Mouse (Mus musculus) MEL (cell line): ENCODE measurements around the gene Rcan2. TPM values are rescaled to one million over a fixed set of nuclear protein-coding genes. Genes with fewer than 3 reads are reported as not detected.

Experiments
- DNase-seq: peaks from one replicate; pipeline ENCODE4 v3.0.0; 2011; ENCODE audit warnings: low read depth, low spot score
- H3K27ac ChIP-seq: 2 replicates; pipeline ENCODE4 v1.5.1; 2012; ENCODE audit warnings: low read depth, mild to moderate bottlenecking, control low read depth, low read length, moderate library complexity; ENCODE audit not compliant: control insufficient read depth
- H3K27me3 ChIP-seq, 2 experiments: fragments of 150-350 bp in 1 of 2; sonication (generic) in 1 of 2; 2 replicates each; pipeline ENCODE4 v1.6.1; 2012; ENCODE audit warnings: low read length in 2 of 2, mild to moderate bottlenecking in 2 of 2, improper control_type of control experiment in 1 of 2, moderate library complexity in 1 of 2; ENCODE audit not compliant: insufficient read depth in 2 of 2, control insufficient read depth in 1 of 2
- H3K36me3 ChIP-seq, 2 experiments: 2 replicates each; pipeline ENCODE4 v1.6.1; 2012 to 2014; ENCODE audit warnings: low read length in 2 of 2, improper control_type of control experiment in 1 of 2, inconsistent platforms in 1 of 2, mild to moderate bottlenecking in 1 of 2; ENCODE audit not compliant: insufficient read depth in 2 of 2, control insufficient read depth in 1 of 2
- H3K4me1 ChIP-seq, 2 experiments: fragments of 150-350 bp in 1 of 2; sonication (generic) in 1 of 2; 2 replicates each; pipeline ENCODE4 v1.6.1; 2012; ENCODE audit warnings: low read length in 2 of 2, improper control_type of control experiment in 1 of 2, mild to moderate bottlenecking in 1 of 2; ENCODE audit not compliant: insufficient read depth in 2 of 2, control insufficient read depth in 1 of 2
- H3K4me3 ChIP-seq, 2 experiments: fragments of 150-350 bp in 1 of 2; sonication (generic) in 1 of 2; 2 replicates each; pipeline ENCODE4 v1.5.1; 2012; ENCODE audit warnings: low read depth in 2 of 2, low read length in 2 of 2, mild to moderate bottlenecking in 2 of 2, moderate library complexity in 2 of 2, control low read depth in 1 of 2, improper control_type of control experiment in 1 of 2; ENCODE audit not compliant: control insufficient read depth in 1 of 2, insufficient read depth in 1 of 2
- H3K79me2 ChIP-seq: 2 replicates; pipeline ENCODE4 v1.6.1; 2012; ENCODE audit warnings: mild to moderate bottlenecking, low read length, moderate library complexity; ENCODE audit not compliant: control insufficient read depth, poor library complexity, insufficient read depth
- H3K9ac ChIP-seq: 2 replicates; pipeline ENCODE4 v1.6.1; 2012; ENCODE audit warnings: low read depth, mild to moderate bottlenecking, control low read depth, low read length, moderate library complexity; ENCODE audit not compliant: control insufficient read depth, poor library complexity, severe bottlenecking
- H3K9me3 ChIP-seq: fragments of 150-350 bp; sonication (generic); replicated peaks from 2 replicates; pipeline ENCODE4 v1.6.1; 2012; ENCODE audit warnings: mild to moderate bottlenecking, low read length, improper control_type of control experiment, moderate library complexity; ENCODE audit not compliant: insufficient read depth
- BHLHE40 ChIP-seq: IDR thresholded peaks from 2 replicates; pipeline ENCODE4 v1.6.1; 2012; ENCODE audit warnings: low read depth, mild to moderate bottlenecking, inconsistent platforms, low read length, improper control_type of control experiment, borderline replicate concordance
- CHD1 ChIP-seq: IDR thresholded peaks from 2 replicates; pipeline ENCODE4 v1.6.1; 2012; ENCODE audit warnings: low read depth, mild to moderate bottlenecking, inconsistent platforms, low read length, improper control_type of control experiment
- ELF1 ChIP-seq: IDR thresholded peaks from 2 replicates; pipeline ENCODE4 v1.6.1; 2014; ENCODE audit warnings: low read depth, mild to moderate bottlenecking, inconsistent platforms, low read length, improper control_type of control experiment, moderate library complexity
- EP300 ChIP-seq, 2 experiments: IDR thresholded peaks; 2 replicates each; pipeline ENCODE4 v1.6.1; 2011; ENCODE audit warnings: improper control_type of control experiment in 2 of 2, low read length in 2 of 2, low read depth in 1 of 2, mild to moderate bottlenecking in 1 of 2
- GABPA ChIP-seq: IDR thresholded peaks from 2 replicates; pipeline ENCODE4 v1.6.1; 2012; ENCODE audit warnings: low read depth, mild to moderate bottlenecking, inconsistent platforms, low read length, improper control_type of control experiment, moderate library complexity
- GATA1 ChIP-seq: IDR thresholded peaks from 2 replicates; pipeline ENCODE4 v1.6.1; 2011; ENCODE audit warnings: low read depth, low read length, improper control_type of control experiment
- HCFC1 ChIP-seq: IDR thresholded peaks from 2 replicates; pipeline ENCODE4 v1.6.1; 2012; ENCODE audit warnings: low read depth, mild to moderate bottlenecking, inconsistent platforms, low read length, improper control_type of control experiment, moderate library complexity
- KAT2A ChIP-seq: conservative IDR thresholded peaks from 2 replicates; pipeline ENCODE4 v1.6.1; 2012; ENCODE audit warnings: low read depth, low read length, improper control_type of control experiment, inconsistent platforms
- MXI1 ChIP-seq: IDR thresholded peaks from 2 replicates; pipeline ENCODE4 v1.6.1; 2011; ENCODE audit warnings: mild to moderate bottlenecking, low read depth, low read length, improper control_type of control experiment
- TCF12 ChIP-seq: IDR thresholded peaks from 2 replicates; pipeline ENCODE4 v1.6.1; 2014; ENCODE audit warnings: low read depth, mild to moderate bottlenecking, inconsistent platforms, low read length, improper control_type of control experiment, moderate library complexity
- UBTF ChIP-seq: IDR thresholded peaks from 2 replicates; pipeline ENCODE4 v1.6.1; 2012; ENCODE audit warnings: low read depth, mild to moderate bottlenecking, inconsistent platforms, low read length, improper control_type of control experiment, moderate library complexity, borderline replicate concordance; ENCODE audit not compliant: insufficient read depth
- USF2 ChIP-seq, 2 experiments: IDR thresholded peaks; 2 replicates each; pipeline ENCODE4 v1.6.1; 2011 to 2012; ENCODE audit warnings: improper control_type of control experiment in 2 of 2, low read length in 2 of 2, borderline replicate concordance in 1 of 2, inconsistent platforms in 1 of 2, low read depth in 1 of 2, mild to moderate bottlenecking in 1 of 2; ENCODE audit not compliant: insufficient read depth in 1 of 2
- ZC3H11A ChIP-seq: IDR thresholded peaks from 2 replicates; pipeline ENCODE4 v1.6.1; 2012; ENCODE audit warnings: low read depth, mild to moderate bottlenecking, inconsistent platforms, low read length, improper control_type of control experiment
- ZMIZ1 ChIP-seq: IDR thresholded peaks from 2 replicates; pipeline ENCODE4 v1.6.1; 2012; ENCODE audit warnings: low read depth, mild to moderate bottlenecking, inconsistent platforms, low read length, improper control_type of control experiment, moderate library complexity
- polyA plus RNA-seq, 2 experiments: library from polyadenylated mRNA; stranded (reverse) in 1 of 2; unstranded in 1 of 2; fragments of >175 nt in 1 of 2; fragments of >200 nt in 1 of 2; gene quantifications; 2 replicates each; pipeline versions ENCODE4 v1.2.1 to v1.2.4; 2012; ENCODE audit warnings: low replicate concordance in 2 of 2, low read depth in 1 of 2; ENCODE audit not compliant: insufficient read length in 2 of 2, insufficient read depth in 1 of 2, missing spikeins in 1 of 2
- total RNA-seq: library from RNA; depleted of rRNA; stranded (reverse); fragments of 300-350 nt; gene quantifications from 2 replicates; pipeline ENCODE4 v1.2.3, GENCODE M21; 2012

Gene Rcan2
- total and polyA plus RNA-seq, 3 experiments, result 0.52 TPM; not detected in 2

GRCm38 (mm10) chr17:44026378-44026777 is 225.2 kb downstream of the Rcan2 start:
- DNase-seq, result no peak
- no peak overlapping the region for H3K9ac ChIP-seq
- no peaks in the 10 kb centered on the region for H3K9me3 ChIP-seq
- peaks cover 4 to 11% of the 10 kb centered on the region in 2 experiments; a peak in 3 of 4 replicates for H3K4me1 ChIP-seq
- H3K4me3 ChIP-seq, result no peak overlapping the region
- TF ChIP-seq TCF12 (no peak), HCFC1 (no peak), ZMIZ1 (no peak), KAT2A (no peak), BHLHE40 (no peak), ZC3H11A (no peak), MXI1 (no peak), ELF1 (no peak), CHD1 (no peak)
- H3K79me2 ChIP-seq, result no peaks in the 10 kb centered on the region
- H3K27ac ChIP-seq, result no peak overlapping the region
- no peaks in the 10 kb centered on the region for H3K27me3 ChIP-seq
- peaks cover 0 to 5% of the 10 kb centered on the region in 2 experiments; a peak in 2 of 4 replicates for H3K36me3 ChIP-seq

- Histone ChIP-seq H3K9ac (no peak overlapping the region), H3K36me3 (peaks cover 0 to 5% of the 10 kb centered on the region in 2 experiments; a peak in 2 of 4 replicates), H3K27me3 (no peaks in the 10 kb centered on the region), H3K9me3 (no peaks in the 10 kb centered on the region), H3K79me2 (no peaks in the 10 kb centered on the region), H3K27ac (no peak overlapping the region), H3K4me1 (peaks cover 4 to 11% of the 10 kb centered on the region in 2 experiments; a peak in 3 of 4 replicates), H3K4me3 (peak overlapping the region; percentile 55 to 71)
- no peak for DNase-seq
- no peak for TF ChIP-seq EP300 (IDR thresholded peaks at IDR 0.05; ENCODE audit: low read depth in 1 of 2, low read length in 2 of 2)
- TF ChIP-seq USF2 (IDR thresholded peaks at IDR 0.05; ENCODE audit: borderline replicate concordance in 1 of 2, insufficient read depth in 1 of 2, low read depth in 1 of 2, low read length in 2 of 2), result no peak
- no peak for TF ChIP-seq GATA1
- no peak for TF ChIP-seq MXI1
- TF ChIP-seq GABPA, result no peak
- no peak for TF ChIP-seq ZC3H11A
- no peak for TF ChIP-seq HCFC1
- no peak for TF ChIP-seq BHLHE40
- no peak for TF ChIP-seq UBTF
- no peak for TF ChIP-seq TCF12
Observed at GRCm38 (mm10) chr17:44026786-44027185, 225.6 kb downstream of the Rcan2 start.
